Mouse (Mus musculus): ENCODE measurements at regions not wholly inside any gene's neighbourhood (a gene's known extent, or its start where the extent isn't known, plus 50 kb on each side); places are given as distances from the start of the nearest gene placed in this dataset.

GRCm38 (mm10) chr14:25202312-25202711 is 256.7 kb upstream of the Zmiz1 start:
- Histone ChIP-seq H3K36me3 (ENCODE audit: control insufficient read depth in 1 of 2, insufficient read depth in 2 of 2, low read length in 2 of 2) (no peaks in the 10 kb centered on the region), H3K4me1 (ENCODE audit: control insufficient read depth in 1 of 2, insufficient read depth in 2 of 2, low read length in 2 of 2) (no peaks in the 10 kb centered on the region), H3K9me3 (replicated peaks; ENCODE audit: insufficient read depth, low read length) (no peaks in the 10 kb centered on the region), H3K27ac (ENCODE audit: control insufficient read depth, low read depth, low read length) (no peak overlapping the region), H3K4me3 (ENCODE audit: control insufficient read depth in 1 of 2, insufficient read depth in 1 of 2, low read depth in 2 of 2, low read length in 2 of 2) (no peak overlapping the region), H3K9ac (ENCODE audit: control insufficient read depth, low read depth, low read length, poor library complexity, severe bottlenecking) (no peak overlapping the region), H3K27me3 (ENCODE audit: control insufficient read depth in 1 of 2, insufficient read depth in 2 of 2, low read length in 2 of 2) (no peaks in the 10 kb centered on the region), H3K79me2 (ENCODE audit: control insufficient read depth, insufficient read depth, low read length, poor library complexity) (no peaks in the 10 kb centered on the region)
- no peak for DNase-seq (ENCODE audit: low read depth, low spot score)
- TF ChIP-seq SIN3A (IDR thresholded peaks at IDR 0.05; ENCODE audit: low read length) (no peak), CHD2 (IDR thresholded peaks at IDR 0.05; ENCODE audit: low read length) (no peak), GATA1 (IDR thresholded peaks at IDR 0.05; ENCODE audit: low read depth, low read length) (no peak), MAFK (IDR thresholded peaks at IDR 0.05; ENCODE audit: borderline replicate concordance, low read depth, low read length) (no peak)

GRCm38 (mm10) chr14:25204091-25204490 is 254.9 kb upstream of the Zmiz1 start:
- no peaks in the 10 kb centered on the region for H3K36me3 ChIP-seq (ENCODE audit: control insufficient read depth in 1 of 2, insufficient read depth in 2 of 2, low read length in 2 of 2)
- TF ChIP-seq MAX (IDR thresholded peaks at IDR 0.05; ENCODE audit: low read length), result no peak
- TF ChIP-seq BHLHE40 (IDR thresholded peaks at IDR 0.05; ENCODE audit: borderline replicate concordance, low read depth, low read length), result no peak
- TF ChIP-seq POLR2A (IDR thresholded peaks at IDR 0.05; ENCODE audit: control insufficient read depth in 1 of 2, insufficient read depth in 1 of 2, low read depth in 1 of 2, low read length in 2 of 2, poor library complexity in 1 of 2), result no peak
- no peak for TF ChIP-seq GABPA (IDR thresholded peaks at IDR 0.05; ENCODE audit: low read depth, low read length)
- no peak for TF ChIP-seq MAFK (IDR thresholded peaks at IDR 0.05; ENCODE audit: borderline replicate concordance, low read depth, low read length)
- no peak for TF ChIP-seq JUND (IDR thresholded peaks at IDR 0.05; ENCODE audit: low read depth, low read length)
- TF ChIP-seq UBTF (IDR thresholded peaks at IDR 0.05; ENCODE audit: borderline replicate concordance, insufficient read depth, low read depth, low read length), result no peak
- TF ChIP-seq USF2 (IDR thresholded peaks at IDR 0.05; ENCODE audit: borderline replicate concordance in 1 of 2, insufficient read depth in 1 of 2, low read depth in 1 of 2, low read length in 2 of 2), result no peak
- no peak for TF ChIP-seq EP300 (IDR thresholded peaks at IDR 0.05; ENCODE audit: low read depth in 1 of 2, low read length in 2 of 2)
- TF ChIP-seq MYC (IDR thresholded peaks at IDR 0.05; ENCODE audit: low read depth, low read length), result no peak
- no peak for TF ChIP-seq USF1 (IDR thresholded peaks at IDR 0.05; ENCODE audit: low read depth, low read length)
- TF ChIP-seq MEF2A (IDR thresholded peaks at IDR 0.05; ENCODE audit: extremely low read depth, insufficient replicate concordance, low read depth, low read length, poor library complexity, severe bottlenecking), result no peak
- TF ChIP-seq ETS1 (IDR thresholded peaks at IDR 0.05; ENCODE audit: low read depth, low read length), result no peak
- TF ChIP-seq RCOR1 (IDR thresholded peaks at IDR 0.05; ENCODE audit: low read depth, low read length), result no peak
- no peak for TF ChIP-seq RAD21 (IDR thresholded peaks at IDR 0.05; ENCODE audit: low read depth, low read length)
- no peak for TF ChIP-seq MAZ (IDR thresholded peaks at IDR 0.05; ENCODE audit: low read depth, low read length)
- no peak for TF ChIP-seq MXI1 (IDR thresholded peaks at IDR 0.05; ENCODE audit: low read depth, low read length)
- H3K79me2 ChIP-seq (ENCODE audit: control insufficient read depth, insufficient read depth, low read length, poor library complexity), result no peaks in the 10 kb centered on the region
- H3K9ac ChIP-seq (ENCODE audit: control insufficient read depth, low read depth, low read length, poor library complexity, severe bottlenecking), result no peak overlapping the region
- no peak overlapping the region for H3K4me3 ChIP-seq (ENCODE audit: control insufficient read depth in 1 of 2, insufficient read depth in 1 of 2, low read depth in 2 of 2, low read length in 2 of 2)
- DNase-seq (ENCODE audit: low read depth, low spot score), result no peak
- H3K27me3 ChIP-seq (ENCODE audit: control insufficient read depth in 1 of 2, insufficient read depth in 2 of 2, low read length in 2 of 2), result no peaks in the 10 kb centered on the region
- no peaks in the 10 kb centered on the region for H3K4me1 ChIP-seq (ENCODE audit: control insufficient read depth in 1 of 2, insufficient read depth in 2 of 2, low read length in 2 of 2)
- H3K27ac ChIP-seq (ENCODE audit: control insufficient read depth, low read depth, low read length), result no peak overlapping the region
- H3K9me3 ChIP-seq (replicated peaks; ENCODE audit: insufficient read depth, low read length), result no peaks in the 10 kb centered on the region
